Mouse (Mus musculus): Measurements from ENCODE around the gene Ltbp1. TPM values are rescaled to one million over a fixed set of nuclear protein-coding genes. Genes with fewer than 3 reads are reported as not detected.

Gene Ltbp1
- polyA plus RNA-seq, 1 experiment from 2014 or later, result 14.2 TPM

DNA sequence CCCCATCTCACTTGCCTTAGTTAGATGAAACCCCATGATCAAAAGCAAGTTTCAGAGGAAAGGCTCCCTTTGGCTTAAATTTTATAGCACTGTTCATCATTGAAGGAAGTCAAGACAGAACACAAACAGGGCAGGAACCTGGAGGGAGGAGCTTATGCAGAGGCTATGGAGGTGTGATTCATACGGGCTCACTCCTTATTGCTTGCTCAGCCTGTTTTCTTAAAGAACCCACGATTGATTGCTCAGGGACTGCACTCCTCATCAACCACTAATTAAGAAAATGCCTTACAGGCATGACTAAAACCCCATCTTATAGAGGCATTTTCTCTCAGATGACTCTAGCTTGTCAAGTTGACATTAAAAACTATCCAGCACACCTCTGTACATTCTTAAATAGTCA lies 253.1 kb downstream of the Ltbp1 start:
- H3K4me3 ChIP-seq (ENCODE audit: low read depth, low read length), result no peak overlapping the region
- H3K9ac ChIP-seq (ENCODE audit: low read depth, low read length), result no peak overlapping the region
- no peak overlapping the region for H3K4me2 ChIP-seq
- 62% methylated on average over 2 of the region's 2 CpGs for WGBS
- no peak for ATAC-seq (replicated peaks; ENCODE audit: low FRiP score)
- H3K27me3 ChIP-seq (replicated peaks; ENCODE audit: control insufficient read depth, insufficient read depth, low read length), result no peaks in the 10 kb centered on the region
- no peaks in the 10 kb centered on the region for H3K36me3 ChIP-seq (ENCODE audit: control insufficient read depth, insufficient read depth, low read length)
- DNase-seq (ENCODE audit: low spot score), result no peak
- no peaks in the 10 kb centered on the region for H3K9me3 ChIP-seq (ENCODE audit: control insufficient read depth, low read length)
- no peaks in the 10 kb centered on the region for H3K4me1 ChIP-seq (replicated peaks; ENCODE audit: control insufficient read depth, insufficient read depth, low read length)
- no peak overlapping the region for H3K27ac ChIP-seq (ENCODE audit: low read depth, low read length)

DNA sequence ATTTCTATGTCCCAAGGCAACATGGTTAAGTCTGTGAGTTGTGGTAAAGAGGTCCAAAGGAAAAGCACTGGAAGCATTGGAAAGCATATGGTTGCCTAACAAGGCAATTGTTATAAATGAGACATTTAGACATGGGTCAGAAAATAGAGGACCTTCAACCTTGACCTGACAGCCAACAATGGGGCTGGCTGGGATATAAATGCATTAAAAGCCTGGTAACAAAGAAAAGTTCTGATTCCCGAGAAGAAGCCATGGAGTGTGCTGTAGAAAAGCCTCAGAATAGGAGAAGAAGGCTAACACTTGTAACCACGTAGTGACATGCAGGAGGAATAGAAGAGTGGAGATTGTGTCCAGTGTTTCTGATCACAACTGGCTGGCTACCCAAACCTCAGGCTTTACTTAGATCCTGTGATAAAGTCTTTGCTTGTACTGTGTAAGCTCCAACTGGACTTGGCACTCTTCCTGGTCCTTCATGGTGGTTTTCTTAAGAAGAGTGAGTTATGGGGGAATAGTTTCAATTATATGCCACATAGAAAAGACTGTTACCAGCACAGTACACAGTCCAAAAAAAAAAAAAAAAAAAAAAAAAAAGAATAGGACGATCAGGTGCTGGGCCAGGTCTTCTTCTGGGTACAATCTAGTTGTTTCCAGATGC lies 258.1 kb downstream of the Ltbp1 start:
- Histone ChIP-seq H3K4me3 (ENCODE audit: low read depth, low read length) (no peak overlapping the region), H3K4me1 (replicated peaks; ENCODE audit: control insufficient read depth, insufficient read depth, low read length) (no peaks in the 10 kb centered on the region), H3K27ac (ENCODE audit: low read depth, low read length) (no peak overlapping the region), H3K27me3 (replicated peaks; ENCODE audit: control insufficient read depth, insufficient read depth, low read length) (no peaks in the 10 kb centered on the region), H3K9ac (ENCODE audit: low read depth, low read length) (no peak overlapping the region), H3K9me3 (ENCODE audit: control insufficient read depth, low read length) (no peaks in the 10 kb centered on the region), H3K4me2 (no peak overlapping the region), H3K36me3 (ENCODE audit: control insufficient read depth, insufficient read depth, low read length) (no peaks in the 10 kb centered on the region)
- DNase-seq (ENCODE audit: low spot score) (no peak), ATAC-seq (replicated peaks; ENCODE audit: low FRiP score) (no peak)
- WGBS, result 82% methylated on average over 3 of the region's 3 CpGs

DNA sequence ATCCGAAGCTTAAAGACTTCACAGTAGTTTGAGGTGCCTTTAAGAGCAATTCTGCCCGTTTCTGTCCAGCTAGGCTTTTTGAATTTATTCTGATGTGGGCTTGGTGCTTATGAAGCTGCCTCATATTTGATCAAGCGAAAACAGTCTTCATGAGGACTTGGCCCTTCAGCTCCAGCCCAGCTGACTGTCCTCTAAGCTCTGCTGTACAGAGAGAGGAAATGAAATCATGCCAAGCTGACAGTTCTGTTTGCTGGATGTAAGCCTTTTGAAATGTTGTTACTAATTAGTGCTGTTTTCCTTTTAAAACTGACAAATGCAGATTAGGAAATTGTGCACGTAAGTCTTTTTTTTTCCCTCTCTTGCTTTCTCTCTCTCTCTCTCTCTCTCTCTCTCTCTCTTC lies 263.1 kb downstream of the Ltbp1 start:
- H3K4me3 ChIP-seq (ENCODE audit: low read depth, low read length), result no peak overlapping the region
- H3K4me2 ChIP-seq, result no peak overlapping the region
- no peaks in the 10 kb centered on the region for H3K27me3 ChIP-seq (replicated peaks; ENCODE audit: control insufficient read depth, insufficient read depth, low read length)
- H3K9me3 ChIP-seq (ENCODE audit: control insufficient read depth, low read length), result no peaks in the 10 kb centered on the region
- no peaks in the 10 kb centered on the region for H3K36me3 ChIP-seq (ENCODE audit: control insufficient read depth, insufficient read depth, low read length)
- H3K4me1 ChIP-seq (replicated peaks; ENCODE audit: control insufficient read depth, insufficient read depth, low read length), result no peaks in the 10 kb centered on the region
- WGBS, result 78% methylated on average over 4 of the region's 4 CpGs
- H3K9ac ChIP-seq (ENCODE audit: low read depth, low read length), result no peak overlapping the region
- H3K27ac ChIP-seq (ENCODE audit: low read depth, low read length), result no peak overlapping the region
- DNase-seq (ENCODE audit: low spot score) (no peak), ATAC-seq (replicated peaks; ENCODE audit: low FRiP score) (no peak)

DNA sequence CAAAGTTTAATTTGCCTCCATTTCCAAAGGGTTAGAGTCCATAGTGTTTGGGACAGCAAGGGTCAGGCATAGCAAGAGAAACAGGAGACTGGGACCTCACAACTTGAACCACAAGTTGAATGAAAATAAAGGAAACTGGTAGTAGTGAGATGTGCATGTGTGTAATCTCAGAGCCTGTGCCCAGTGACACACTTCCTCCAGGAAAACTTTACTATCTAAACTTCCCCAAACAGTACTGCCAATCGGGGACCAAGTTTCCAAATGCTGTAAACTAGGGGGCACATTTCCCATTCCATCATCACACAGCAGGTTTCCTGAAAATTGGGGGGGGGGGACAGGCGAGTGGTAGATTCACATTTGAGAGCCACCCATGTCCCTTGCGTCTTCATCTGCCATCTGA lies 267.1 kb downstream of the Ltbp1 start:
- Histone ChIP-seq H3K27ac (ENCODE audit: low read depth, low read length) (no peak overlapping the region), H3K4me3 (ENCODE audit: low read depth, low read length) (no peak overlapping the region), H3K27me3 (replicated peaks; ENCODE audit: control insufficient read depth, insufficient read depth, low read length) (no peaks in the 10 kb centered on the region), H3K9ac (ENCODE audit: low read depth, low read length) (no peak overlapping the region), H3K9me3 (ENCODE audit: control insufficient read depth, low read length) (no peaks in the 10 kb centered on the region), H3K36me3 (ENCODE audit: control insufficient read depth, insufficient read depth, low read length) (no peaks in the 10 kb centered on the region), H3K4me2 (no peak overlapping the region), H3K4me1 (replicated peaks; ENCODE audit: control insufficient read depth, insufficient read depth, low read length) (no peaks in the 10 kb centered on the region)
- ATAC-seq (replicated peaks; ENCODE audit: low FRiP score) (no peak), DNase-seq (ENCODE audit: low spot score) (no peak)
- 61% methylated on average over 3 of the region's 3 CpGs for WGBS

DNA sequence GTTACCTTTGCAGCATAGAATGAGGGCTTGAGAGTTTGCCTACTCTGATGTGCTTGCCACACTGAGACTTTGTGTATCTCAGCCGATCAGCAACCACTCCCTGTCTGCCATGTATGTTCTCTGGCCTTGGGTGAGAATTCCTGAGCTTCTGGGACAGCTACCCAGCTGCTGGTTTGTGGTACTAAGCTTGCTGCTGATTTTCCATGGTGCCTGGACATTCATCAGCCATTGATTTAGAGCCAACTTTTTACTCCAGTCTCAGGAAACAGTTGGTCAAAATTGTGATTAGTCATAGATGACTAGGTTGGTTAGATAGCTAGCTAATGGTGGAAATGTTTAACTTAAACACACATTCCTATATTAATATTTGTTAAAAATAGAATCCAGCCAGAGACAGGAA lies 267.9 kb downstream of the Ltbp1 start:
- H3K4me2 ChIP-seq, result no peak overlapping the region
- WGBS, result 68% methylated on average over 1 of the region's 1 CpGs
- H3K27me3 ChIP-seq (replicated peaks; ENCODE audit: control insufficient read depth, insufficient read depth, low read length), result no peaks in the 10 kb centered on the region
- H3K9ac ChIP-seq (ENCODE audit: low read depth, low read length), result no peak overlapping the region
- no peaks in the 10 kb centered on the region for H3K4me1 ChIP-seq (replicated peaks; ENCODE audit: control insufficient read depth, insufficient read depth, low read length)
- H3K36me3 ChIP-seq (ENCODE audit: control insufficient read depth, insufficient read depth, low read length), result no peaks in the 10 kb centered on the region
- no peak overlapping the region for H3K4me3 ChIP-seq (ENCODE audit: low read depth, low read length)
- ATAC-seq (replicated peaks; ENCODE audit: low FRiP score), result no peak
- no peak for DNase-seq (ENCODE audit: low spot score)
- H3K27ac ChIP-seq (ENCODE audit: low read depth, low read length), result no peak overlapping the region
- no peaks in the 10 kb centered on the region for H3K9me3 ChIP-seq (ENCODE audit: control insufficient read depth, low read length)

DNA sequence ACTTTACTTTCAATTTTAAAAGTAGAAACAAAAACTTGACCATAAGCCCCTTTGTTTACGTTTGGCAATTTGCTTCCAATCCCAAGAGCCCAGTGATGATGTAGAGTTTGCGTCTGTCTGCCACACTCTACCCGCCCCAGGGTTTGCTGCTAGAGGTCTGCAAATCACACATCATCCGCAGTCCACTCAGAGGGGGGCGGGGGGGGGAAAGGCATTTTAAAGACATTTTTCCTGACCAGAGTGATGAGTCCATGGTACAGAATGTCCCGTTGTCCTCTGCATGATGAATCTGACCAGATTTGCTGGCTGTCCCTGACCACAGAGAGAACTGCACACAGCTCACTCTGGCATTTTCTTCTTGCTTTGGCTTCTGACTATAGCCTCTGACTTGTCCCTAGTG lies 269.9 kb downstream of the Ltbp1 start:
- no peak overlapping the region for H3K4me2 ChIP-seq
- H3K36me3 ChIP-seq (ENCODE audit: control insufficient read depth, insufficient read depth, low read length), result no peaks in the 10 kb centered on the region
- 76% methylated on average over 6 of the region's 6 CpGs for WGBS
- ATAC-seq (replicated peaks; ENCODE audit: low FRiP score) (no peak), DNase-seq (ENCODE audit: low spot score) (no peak)
- no peaks in the 10 kb centered on the region for H3K9me3 ChIP-seq (ENCODE audit: control insufficient read depth, low read length)
- H3K4me3 ChIP-seq (ENCODE audit: low read depth, low read length), result no peak overlapping the region
- H3K27ac ChIP-seq (ENCODE audit: low read depth, low read length), result no peak overlapping the region
- H3K27me3 ChIP-seq (replicated peaks; ENCODE audit: control insufficient read depth, insufficient read depth, low read length), result no peaks in the 10 kb centered on the region
- no peak overlapping the region for H3K9ac ChIP-seq (ENCODE audit: low read depth, low read length)
- H3K4me1 ChIP-seq (replicated peaks; ENCODE audit: control insufficient read depth, insufficient read depth, low read length), result no peaks in the 10 kb centered on the region

DNA sequence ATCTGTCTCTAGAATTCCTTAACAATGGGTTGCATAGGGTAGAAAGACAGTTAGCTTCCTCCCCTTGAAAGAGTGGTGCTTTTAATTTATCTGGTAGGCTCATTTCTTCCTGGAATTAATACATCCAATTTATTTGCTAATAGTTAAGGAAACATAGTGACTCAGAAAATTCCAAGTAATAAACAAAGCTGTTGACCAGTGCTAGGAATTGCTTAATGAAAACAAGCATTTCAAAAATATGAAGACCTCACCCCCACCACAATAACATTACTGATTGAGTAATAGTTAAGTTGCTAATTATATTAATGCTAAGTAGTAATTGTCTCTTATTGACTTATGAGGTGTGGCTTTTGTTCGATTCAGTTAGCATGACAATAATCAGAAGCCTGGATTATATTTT lies 272.7 kb downstream of the Ltbp1 start:
- Histone ChIP-seq H3K4me2 (no peak overlapping the region), H3K9ac (ENCODE audit: low read depth, low read length) (no peak overlapping the region), H3K9me3 (ENCODE audit: control insufficient read depth, low read length) (no peaks in the 10 kb centered on the region), H3K4me1 (replicated peaks; ENCODE audit: control insufficient read depth, insufficient read depth, low read length) (no peaks in the 10 kb centered on the region), H3K36me3 (ENCODE audit: control insufficient read depth, insufficient read depth, low read length) (0 out of 2 replicates have a peak, but pooled peaks cover 2% of the 10 kb centered on the region), H3K4me3 (ENCODE audit: low read depth, low read length) (no peak overlapping the region), H3K27ac (ENCODE audit: low read depth, low read length) (no peak overlapping the region), H3K27me3 (replicated peaks; ENCODE audit: control insufficient read depth, insufficient read depth, low read length) (no peaks in the 10 kb centered on the region)
- DNase-seq (ENCODE audit: low spot score) (no peak), ATAC-seq (replicated peaks; ENCODE audit: low FRiP score) (no peak)
- WGBS, result 80% methylated on average over 1 of the region's 1 CpGs

DNA sequence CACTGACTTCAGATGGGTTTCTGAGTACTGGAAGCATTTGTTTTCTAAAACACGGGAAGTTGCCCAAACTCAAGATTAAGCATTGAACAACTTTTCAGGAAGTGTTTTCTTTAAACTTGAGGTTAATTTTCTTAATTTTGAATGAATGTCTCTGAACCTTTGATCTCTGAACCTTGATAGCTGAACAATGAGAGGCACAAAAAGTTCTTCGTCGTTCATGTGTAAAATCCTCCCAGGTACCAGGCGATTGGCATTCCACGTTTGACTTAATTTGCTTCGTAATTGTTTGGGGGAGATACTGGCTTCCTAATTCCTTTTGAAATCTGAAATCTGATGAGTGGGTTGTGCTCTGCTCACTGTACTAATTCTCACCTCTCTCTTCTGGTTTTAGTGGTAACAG lies 273.2 kb downstream of the Ltbp1 start:
- Histone ChIP-seq H3K4me1 (replicated peaks; ENCODE audit: control insufficient read depth, insufficient read depth, low read length) (no peaks in the 10 kb centered on the region), H3K36me3 (ENCODE audit: control insufficient read depth, insufficient read depth, low read length) (0 out of 2 replicates have a peak, but pooled peaks cover 2% of the 10 kb centered on the region), H3K27ac (ENCODE audit: low read depth, low read length) (no peak overlapping the region), H3K4me2 (no peak overlapping the region), H3K9me3 (ENCODE audit: control insufficient read depth, low read length) (no peaks in the 10 kb centered on the region), H3K9ac (ENCODE audit: low read depth, low read length) (no peak overlapping the region), H3K4me3 (ENCODE audit: low read depth, low read length) (no peak overlapping the region), H3K27me3 (replicated peaks; ENCODE audit: control insufficient read depth, insufficient read depth, low read length) (no peaks in the 10 kb centered on the region)
- ATAC-seq (replicated peaks; ENCODE audit: low FRiP score) (no peak), DNase-seq (ENCODE audit: low spot score) (no peak)
- 82% methylated on average over 6 of the region's 6 CpGs for WGBS

DNA sequence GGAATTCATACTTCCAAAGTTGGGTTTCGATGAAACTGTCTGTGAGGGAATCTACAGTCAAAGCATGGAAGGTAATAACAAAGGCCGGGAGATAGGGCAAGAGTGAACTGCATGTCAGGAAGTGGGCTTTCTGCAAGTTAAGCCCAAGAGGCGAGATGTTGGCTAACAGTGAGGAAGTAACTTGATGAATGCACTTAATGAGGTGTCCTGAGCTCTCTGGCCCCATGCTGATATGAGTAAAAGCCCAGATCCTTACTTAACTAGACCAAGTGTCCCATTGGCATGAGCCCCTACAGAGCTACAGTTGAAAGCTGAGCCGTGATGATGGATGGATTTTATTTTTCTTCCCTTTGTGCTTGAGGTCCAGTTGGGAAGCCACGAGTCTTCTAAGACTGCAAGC lies 276.0 kb downstream of the Ltbp1 start:
- Histone ChIP-seq H3K27me3 (replicated peaks; ENCODE audit: control insufficient read depth, insufficient read depth, low read length) (no peaks in the 10 kb centered on the region), H3K4me1 (replicated peaks; ENCODE audit: control insufficient read depth, insufficient read depth, low read length) (no peaks in the 10 kb centered on the region), H3K27ac (ENCODE audit: low read depth, low read length) (no peak overlapping the region), H3K4me2 (no peak overlapping the region), H3K36me3 (ENCODE audit: control insufficient read depth, insufficient read depth, low read length) (peaks cover 4% of the 10 kb centered on the region; the same call in 1 of the 2 replicates), H3K9ac (ENCODE audit: low read depth, low read length) (no peak overlapping the region), H3K9me3 (ENCODE audit: control insufficient read depth, low read length) (no peaks in the 10 kb centered on the region), H3K4me3 (ENCODE audit: low read depth, low read length) (no peak overlapping the region)
- 61% methylated on average over 5 of the region's 5 CpGs for WGBS
- no peak for ATAC-seq (replicated peaks; ENCODE audit: low FRiP score)
- no peak for DNase-seq (ENCODE audit: low spot score)
